Mouse (Mus musculus): ENCODE measurements around the gene H2afz. TPM values are rescaled to one million over a fixed set of nuclear protein-coding genes. Genes with fewer than 3 reads are reported as not detected.

The H2afz gene
- polyA plus RNA-seq, 1 experiment = 401 TPM

- H3K27me3 ChIP-seq (ENCODE audit: control insufficient read depth, insufficient read depth, low read length) = no peaks in the 10 kb centered on the region
- TF ChIP-seq CTCF (IDR thresholded peaks at IDR 0.05; ENCODE audit: extremely low read depth, insufficient read length, insufficient replicate concordance, low read depth, low read length) (no peak), POLR2A (IDR thresholded peaks at IDR 0.05; ENCODE audit: low read depth, low read length) (no peak)
- H3K4me1 ChIP-seq (ENCODE audit: control insufficient read depth, insufficient read depth, insufficient read length, low read length) = peaks cover 14% of the 10 kb centered on the region; the same call in 1 of the 2 replicates
- H3K27ac ChIP-seq (ENCODE audit: insufficient read depth, low read depth, low read length) = no peak overlapping the region
- WGBS = 77% methylated on average over 4 of the region's 4 CpGs
- no peaks in the 10 kb centered on the region for H3K36me3 ChIP-seq (ENCODE audit: control insufficient read depth, insufficient read depth, low read length)
- no peak overlapping the region for H3K4me3 ChIP-seq (ENCODE audit: low read depth, low read length)
Observed at GRCm38 (mm10) chr3:137833698-137834097, 30.6 kb upstream of the H2afz start.

- Histone ChIP-seq H3K27ac (ENCODE audit: insufficient read depth, low read depth, low read length) (no peak overlapping the region), H3K27me3 (ENCODE audit: control insufficient read depth, insufficient read depth, low read length) (no peaks in the 10 kb centered on the region), H3K4me3 (ENCODE audit: low read depth, low read length) (no peak overlapping the region), H3K4me1 (ENCODE audit: control insufficient read depth, insufficient read depth, insufficient read length, low read length) (peaks cover 15% of the 10 kb centered on the region; the same call in 1 of the 2 replicates), H3K36me3 (ENCODE audit: control insufficient read depth, insufficient read depth, low read length) (no peaks in the 10 kb centered on the region)
- TF ChIP-seq CTCF (IDR thresholded peaks at IDR 0.05; ENCODE audit: extremely low read depth, insufficient read length, insufficient replicate concordance, low read depth, low read length) (no peak), POLR2A (IDR thresholded peaks at IDR 0.05; ENCODE audit: low read depth, low read length) (no peak)
- WGBS = 95% methylated on average over 1 of the region's 1 CpGs
Observed at GRCm38 (mm10) chr3:137836543-137836942, 27.7 kb upstream of the H2afz start.

- H3K4me1 ChIP-seq (ENCODE audit: control insufficient read depth, insufficient read depth, insufficient read length, low read length) = peaks cover 10% of the 10 kb centered on the region; the same call in 1 of the 2 replicates
- TF ChIP-seq POLR2A (IDR thresholded peaks at IDR 0.05; ENCODE audit: low read depth, low read length) (no peak), CTCF (IDR thresholded peaks at IDR 0.05; ENCODE audit: extremely low read depth, insufficient read length, insufficient replicate concordance, low read depth, low read length) (no peak)
- H3K4me3 ChIP-seq (ENCODE audit: low read depth, low read length) = no peak overlapping the region
- H3K27ac ChIP-seq (ENCODE audit: insufficient read depth, low read depth, low read length) = no peak overlapping the region
- no peaks in the 10 kb centered on the region for H3K27me3 ChIP-seq (ENCODE audit: control insufficient read depth, insufficient read depth, low read length)
- H3K36me3 ChIP-seq (ENCODE audit: control insufficient read depth, insufficient read depth, low read length) = no peaks in the 10 kb centered on the region
Observed at GRCm38 (mm10) chr3:137838160-137838559, 26.1 kb upstream of the H2afz start.

- no peak overlapping the region for H3K27ac ChIP-seq (ENCODE audit: insufficient read depth, low read depth, low read length)
- TF ChIP-seq CTCF (IDR thresholded peaks at IDR 0.05; ENCODE audit: extremely low read depth, insufficient read length, insufficient replicate concordance, low read depth, low read length) (no peak), POLR2A (IDR thresholded peaks at IDR 0.05; ENCODE audit: low read depth, low read length) (no peak)
- H3K36me3 ChIP-seq (ENCODE audit: control insufficient read depth, insufficient read depth, low read length) = no peaks in the 10 kb centered on the region
- H3K4me3 ChIP-seq (ENCODE audit: low read depth, low read length) = no peak overlapping the region
- WGBS = 89% methylated on average over 1 of the region's 1 CpGs
- H3K4me1 ChIP-seq (ENCODE audit: control insufficient read depth, insufficient read depth, insufficient read length, low read length) = peaks cover 4% of the 10 kb centered on the region; the same call in 1 of the 2 replicates
- no peaks in the 10 kb centered on the region for H3K27me3 ChIP-seq (ENCODE audit: control insufficient read depth, insufficient read depth, low read length)
Observed at GRCm38 (mm10) chr3:137842944-137843343, 21.3 kb upstream of the H2afz start.

- Histone ChIP-seq H3K36me3 (ENCODE audit: control insufficient read depth, insufficient read depth, low read length) (no peaks in the 10 kb centered on the region), H3K27me3 (ENCODE audit: control insufficient read depth, insufficient read depth, low read length) (no peaks in the 10 kb centered on the region), H3K27ac (ENCODE audit: insufficient read depth, low read depth, low read length) (no peak overlapping the region), H3K4me3 (ENCODE audit: low read depth, low read length) (no peak overlapping the region), H3K4me1 (ENCODE audit: control insufficient read depth, insufficient read depth, insufficient read length, low read length) (no peaks in the 10 kb centered on the region)
- no peak for TF ChIP-seq POLR2A (IDR thresholded peaks at IDR 0.05; ENCODE audit: low read depth, low read length)
- TF ChIP-seq CTCF (IDR thresholded peaks at IDR 0.05; ENCODE audit: extremely low read depth, insufficient read length, insufficient replicate concordance, low read depth, low read length) = no peak
- 90% methylated on average over 3 of the region's 3 CpGs for WGBS
Observed at GRCm38 (mm10) chr3:137844263-137844662, 20.0 kb upstream of the H2afz start.

- 54% methylated on average over 5 of the region's 5 CpGs for WGBS
- Histone ChIP-seq H3K4me3 (ENCODE audit: low read depth, low read length) (no peak overlapping the region), H3K36me3 (ENCODE audit: control insufficient read depth, insufficient read depth, low read length) (no peaks in the 10 kb centered on the region), H3K27ac (ENCODE audit: insufficient read depth, low read depth, low read length) (no peak overlapping the region), H3K27me3 (ENCODE audit: control insufficient read depth, insufficient read depth, low read length) (no peaks in the 10 kb centered on the region), H3K4me1 (ENCODE audit: control insufficient read depth, insufficient read depth, insufficient read length, low read length) (no peaks in the 10 kb centered on the region)
- TF ChIP-seq CTCF (IDR thresholded peaks at IDR 0.05; ENCODE audit: extremely low read depth, insufficient read length, insufficient replicate concordance, low read depth, low read length) (no peak), POLR2A (IDR thresholded peaks at IDR 0.05; ENCODE audit: low read depth, low read length) (no peak)
Observed at GRCm38 (mm10) chr3:137846552-137846951, 17.7 kb upstream of the H2afz start.

- no peaks in the 10 kb centered on the region for H3K4me1 ChIP-seq (ENCODE audit: control insufficient read depth, insufficient read depth, insufficient read length, low read length)
- no peak overlapping the region for H3K27ac ChIP-seq (ENCODE audit: insufficient read depth, low read depth, low read length)
- no peaks in the 10 kb centered on the region for H3K36me3 ChIP-seq (ENCODE audit: control insufficient read depth, insufficient read depth, low read length)
- no peak for TF ChIP-seq POLR2A (IDR thresholded peaks at IDR 0.05; ENCODE audit: low read depth, low read length)
- no peak for TF ChIP-seq CTCF (IDR thresholded peaks at IDR 0.05; ENCODE audit: extremely low read depth, insufficient read length, insufficient replicate concordance, low read depth, low read length)
- WGBS = 70% methylated on average over 9 of the region's 9 CpGs
- no peaks in the 10 kb centered on the region for H3K27me3 ChIP-seq (ENCODE audit: control insufficient read depth, insufficient read depth, low read length)
- no peak overlapping the region for H3K4me3 ChIP-seq (ENCODE audit: low read depth, low read length)
Observed at GRCm38 (mm10) chr3:137848354-137848753, 15.9 kb upstream of the H2afz start.
